Mouse (Mus musculus) heart, embryonic 13.5 days (tissue): ENCODE data around the gene Usp9x. TPM values are rescaled to one million over a fixed set of nuclear protein-coding genes. Genes with fewer than 3 reads are reported as not detected.

ENCODE experiments used
- ATAC-seq: fragments of 200-750 bp; cut with Nextera tagmentation; 2 replicates; pipeline ENCODE4 v1.8.0; 2017; ENCODE audit warnings: moderate TSS enrichment; ENCODE audit not compliant: insufficient number of reproducible peaks, low FRiP score, low TSS enrichment; ENCODE audit errors: extremely low read depth
- H3K27ac ChIP-seq: fragments of 300-500 bp; sonication (generic); replicated peaks from 2 replicates; pipeline ENCODE4 v1.5.1; 2015; ENCODE audit warnings: moderate library complexity, mild to moderate bottlenecking, inconsistent platforms
- H3K27me3 ChIP-seq: fragments of 300-500 bp; sonication (generic); replicated peaks from 2 replicates; pipeline ENCODE4 v1.6.1; 2015; ENCODE audit warnings: mild to moderate bottlenecking, inconsistent platforms
- H3K36me3 ChIP-seq: fragments of 300-500 bp; sonication (generic); 2 replicates; pipeline ENCODE4 v1.6.1; 2015; ENCODE audit warnings: mild to moderate bottlenecking, inconsistent platforms
- H3K4me1 ChIP-seq: fragments of 300-500 bp; sonication (generic); 2 replicates; pipeline ENCODE4 v1.6.1; 2015; ENCODE audit warnings: inconsistent platforms
- H3K4me2 ChIP-seq: fragments of 300-500 bp; sonication (generic); 2 replicates; pipeline ENCODE4 v1.6.1; 2015; ENCODE audit warnings: inconsistent platforms, mild to moderate bottlenecking, moderate library complexity
- H3K4me3 ChIP-seq: fragments of 300-500 bp; sonication (generic); 2 replicates; pipeline ENCODE4 v1.5.1; 2015; ENCODE audit warnings: moderate library complexity, mild to moderate bottlenecking, inconsistent platforms
- H3K9ac ChIP-seq: fragments of 300-500 bp; sonication (generic); 2 replicates; pipeline ENCODE4 v1.6.1; 2015; ENCODE audit warnings: inconsistent platforms, mild to moderate bottlenecking, moderate library complexity
- H3K9me3 ChIP-seq: fragments of 300-500 bp; sonication (generic); 2 replicates; pipeline ENCODE4 v1.6.1; 2016; ENCODE audit warnings: inconsistent platforms
- WGBS: fragments of 180-500 bp; shearing (Covaris S2); methylation state at CpG from one replicate; pipeline ENCODE4 v1.1.7; 2015; ENCODE audit warnings: mixed read lengths; 5-methylcytosine and 5-hydroxymethylcytosine counted together
- polyA plus RNA-seq: library from polyadenylated mRNA; unstranded; fragments of >200 nt; fragmentation: Nextera tagmentation; extraction: Ambion mirVana; gene quantifications from 2 replicates; pipeline ENCODE4 v1.2.1, GENCODE M21; 2015

Usp9x gene
- polyA plus RNA-seq, 1 experiment from 2014 or later, result 18.6 TPM

DNA sequence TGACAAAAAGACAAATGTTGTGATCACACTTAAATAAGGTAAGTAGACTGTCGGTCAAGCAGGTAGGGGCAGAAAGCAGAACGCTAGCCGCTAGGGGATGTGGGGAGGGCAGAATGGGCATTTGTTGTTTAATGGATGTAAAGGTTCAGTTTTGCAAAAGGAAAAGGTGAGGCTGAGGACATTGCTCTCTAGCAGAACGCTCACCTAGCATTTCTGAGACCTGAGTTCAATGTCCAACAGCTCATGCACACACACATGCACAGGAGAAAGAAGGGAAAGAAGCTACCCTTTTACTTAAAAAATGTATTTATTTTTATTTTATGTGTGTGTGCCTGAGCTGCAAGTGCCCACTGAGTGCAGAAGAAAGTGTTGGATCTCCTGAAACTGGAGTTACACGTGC lies 26.6 kb upstream of the Usp9x start:
- no peak overlapping the region for H3K27ac ChIP-seq
- no peaks in the 10 kb centered on the region for H3K9me3 ChIP-seq
- H3K4me3 ChIP-seq, result no peak overlapping the region
- no peak overlapping the region for H3K4me2 ChIP-seq
- no peak overlapping the region for H3K9ac ChIP-seq
- 72% methylated on average over 5 of the region's 5 CpGs for WGBS
- peaks cover 30% of the 10 kb centered on the region for H3K27me3 ChIP-seq
- ATAC-seq, result no peak
- H3K36me3 ChIP-seq, result no peaks in the 10 kb centered on the region
- no peaks in the 10 kb centered on the region for H3K4me1 ChIP-seq

DNA sequence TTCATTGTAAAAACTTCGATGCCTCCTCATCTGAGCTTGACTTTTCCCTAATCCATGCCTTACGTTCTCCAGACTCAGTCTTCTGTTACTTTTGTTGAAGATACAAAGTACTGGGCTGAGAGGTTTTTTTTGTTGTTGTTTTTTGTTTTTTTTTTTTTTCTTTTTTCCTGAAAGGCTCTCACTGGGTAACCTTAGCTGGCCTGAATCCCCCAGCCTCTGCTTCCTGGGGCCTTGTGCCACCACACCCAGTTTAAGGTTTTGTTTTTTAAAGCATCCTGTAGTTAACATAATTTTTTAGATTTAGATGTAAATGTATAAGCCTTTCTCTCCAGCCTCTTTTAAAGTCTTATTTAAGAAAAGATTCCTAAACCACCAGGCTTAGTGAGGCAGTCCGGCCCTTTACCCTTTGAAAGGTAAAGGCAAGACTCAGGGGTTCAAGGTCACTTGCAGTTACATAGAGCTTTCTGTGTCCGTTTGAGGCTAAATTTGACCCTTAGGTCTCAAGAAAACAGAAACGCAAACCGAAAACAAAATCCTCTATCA lies 24.3 kb upstream of the Usp9x start:
- Histone ChIP-seq H3K27ac (no peak overlapping the region), H3K4me3 (no peak overlapping the region), H3K36me3 (no peaks in the 10 kb centered on the region), H3K9me3 (no peaks in the 10 kb centered on the region), H3K9ac (no peak overlapping the region), H3K4me2 (peak overlapping the region; percentile 64), H3K4me1 (no peaks in the 10 kb centered on the region), H3K27me3 (peaks cover 31% of the 10 kb centered on the region)
- WGBS, result 38% methylated on average over 6 of the region's 6 CpGs
- no peak for ATAC-seq

DNA sequence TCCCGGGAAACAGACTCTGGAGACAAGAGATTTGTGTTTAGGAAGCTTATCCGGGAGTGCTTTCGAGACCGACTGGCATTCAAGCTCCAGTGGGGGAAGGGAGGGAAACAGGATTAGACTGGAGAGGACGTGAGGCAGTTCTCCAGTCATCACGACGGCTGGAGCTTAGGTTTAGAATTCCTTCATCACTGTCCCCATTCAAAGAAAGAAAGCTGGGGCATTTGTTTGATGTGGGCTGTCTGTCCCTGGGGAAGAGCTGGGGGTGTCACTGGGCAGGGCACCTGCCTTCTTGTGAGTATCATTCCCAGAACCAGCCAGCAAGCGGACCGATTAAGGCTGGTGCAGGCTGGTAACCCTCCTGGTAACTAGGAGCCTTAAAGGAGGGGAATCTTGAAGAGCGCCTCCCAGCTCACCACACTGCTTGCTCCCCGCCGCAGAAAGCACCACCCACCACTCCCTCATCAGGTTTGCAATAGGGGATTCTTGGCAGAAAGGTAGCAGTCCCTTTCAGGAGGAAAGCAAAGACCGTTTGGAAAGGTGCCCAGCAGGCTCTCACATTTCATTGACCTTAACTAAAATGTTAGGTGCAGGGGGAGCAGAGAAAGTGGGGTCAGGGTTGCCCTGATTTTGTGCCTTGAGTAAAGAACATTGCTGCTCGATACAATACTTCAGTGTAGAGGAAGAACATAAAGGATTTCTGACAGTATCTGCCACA lies 23.5 kb upstream of the Usp9x start:
- peak overlapping the region; percentile 63 for H3K27ac ChIP-seq

DNA sequence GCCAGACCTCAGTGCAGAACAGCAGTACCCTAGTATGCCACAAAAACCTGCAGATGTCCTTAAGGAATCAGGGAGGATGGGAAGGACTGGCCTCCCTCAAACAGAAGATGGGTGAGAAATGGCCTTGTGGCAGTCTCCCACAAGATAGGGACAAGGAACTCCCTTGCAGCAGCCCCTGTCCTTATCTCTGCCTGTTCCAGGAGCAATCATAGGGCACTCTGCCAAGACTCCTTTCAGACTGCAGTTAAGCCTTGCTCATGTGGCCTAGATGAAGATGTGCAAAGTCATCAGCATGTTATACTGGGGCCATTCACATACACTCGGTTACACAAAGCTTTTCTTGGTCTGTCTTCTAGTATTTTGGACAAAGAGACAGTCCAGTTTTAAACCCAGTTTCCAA lies 16.7 kb upstream of the Usp9x start:
- Histone ChIP-seq H3K4me3 (no peak overlapping the region), H3K27ac (no peak overlapping the region), H3K36me3 (no peaks in the 10 kb centered on the region), H3K4me2 (no peak overlapping the region), H3K9me3 (no peaks in the 10 kb centered on the region), H3K4me1 (peaks cover 9% of the 10 kb centered on the region), H3K9ac (no peak overlapping the region), H3K27me3 (peaks cover 37% of the 10 kb centered on the region)
- 0 out of 2 replicates have a peak, but pooled peaks have one; percentile 46 for ATAC-seq
- 28% methylated on average over 1 of the region's 1 CpGs for WGBS

More for the DNA sequence above, 23.5 kb upstream of the Usp9x start:
- no peaks in the 10 kb centered on the region for H3K9me3 ChIP-seq
- H3K4me1 ChIP-seq, result no peaks in the 10 kb centered on the region
- no peaks in the 10 kb centered on the region for H3K36me3 ChIP-seq
- peak overlapping the region; percentile 32 for H3K4me3 ChIP-seq
- H3K27me3 ChIP-seq, result peaks cover 28% of the 10 kb centered on the region
- peak overlapping the region; percentile 64 for H3K4me2 ChIP-seq
- no peak for ATAC-seq
- H3K9ac ChIP-seq, result peak overlapping the region; percentile 72
- WGBS, result 11% methylated on average over 14 of the region's 14 CpGs

DNA sequence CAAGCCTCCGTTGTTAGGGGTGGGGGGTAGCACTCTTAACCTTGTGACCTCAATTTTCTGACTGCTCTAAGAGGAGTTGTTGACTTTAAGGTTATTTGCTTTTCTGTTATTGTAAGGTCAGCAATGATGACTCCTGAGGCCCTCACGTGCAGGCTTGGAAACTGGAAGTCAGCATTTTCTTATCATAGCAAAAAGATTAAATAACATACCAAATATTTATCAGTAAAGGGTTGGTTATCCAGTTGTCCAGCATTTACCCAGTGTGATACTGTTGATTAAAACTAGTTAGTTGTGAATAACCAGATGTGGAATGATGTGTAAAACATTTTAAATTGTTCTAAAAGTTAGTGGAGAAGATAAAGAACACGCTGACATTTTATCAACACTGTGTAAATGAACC lies 9.3 kb upstream of the Usp9x start:
- Histone ChIP-seq H3K9me3 (no peaks in the 10 kb centered on the region), H3K4me1 (no peaks in the 10 kb centered on the region), H3K4me3 (no peak overlapping the region), H3K27ac (no peak overlapping the region), H3K4me2 (no peak overlapping the region), H3K9ac (no peak overlapping the region), H3K36me3 (no peaks in the 10 kb centered on the region), H3K27me3 (peaks cover 8% of the 10 kb centered on the region; the same call in 1 of the 2 replicates)
- 42% methylated on average over 3 of the region's 3 CpGs for WGBS
- ATAC-seq, result no peak

DNA sequence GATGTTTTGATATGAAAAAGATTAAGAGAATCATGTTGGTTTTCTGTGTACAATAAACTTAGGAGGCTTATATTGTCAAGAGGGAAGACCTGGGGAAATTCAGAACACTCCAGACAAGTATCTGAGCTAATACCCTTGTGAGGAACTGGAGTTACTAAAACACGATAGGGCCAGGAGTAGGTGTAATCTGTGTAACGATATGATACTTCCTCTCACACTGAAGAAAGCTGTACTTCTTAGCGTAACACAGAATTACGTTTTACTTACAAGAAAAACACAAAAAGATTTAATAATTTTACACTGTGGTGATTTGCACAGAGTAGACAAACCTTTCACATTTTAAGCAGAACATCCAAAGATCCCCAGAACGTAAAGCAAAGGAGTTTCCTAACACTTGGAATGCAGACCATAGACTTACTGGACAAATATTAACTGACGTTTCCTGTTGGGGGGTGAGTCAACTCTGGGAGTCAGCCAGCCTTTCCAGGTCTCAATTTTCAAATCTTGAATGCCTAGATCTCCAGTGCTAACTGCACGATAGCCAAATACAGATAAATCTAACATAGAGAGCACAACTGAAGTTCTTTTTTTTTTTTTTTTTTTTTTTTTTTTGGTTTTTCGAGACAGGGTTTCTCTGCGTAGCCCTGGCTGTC lies 6.9 kb upstream of the Usp9x start:
- H3K36me3 ChIP-seq, result no peaks in the 10 kb centered on the region
- 71% methylated on average over 7 of the region's 9 CpGs for WGBS
- no peaks in the 10 kb centered on the region for H3K4me1 ChIP-seq
- ATAC-seq, result no peak
- no peaks in the 10 kb centered on the region for H3K9me3 ChIP-seq
- 0 out of 2 replicates have a peak, but pooled peaks cover 3% of the 10 kb centered on the region for H3K27me3 ChIP-seq
- H3K27ac ChIP-seq, result no peak overlapping the region
- no peak overlapping the region for H3K4me3 ChIP-seq
- H3K4me2 ChIP-seq, result no peak overlapping the region
- no peak overlapping the region for H3K9ac ChIP-seq

DNA sequence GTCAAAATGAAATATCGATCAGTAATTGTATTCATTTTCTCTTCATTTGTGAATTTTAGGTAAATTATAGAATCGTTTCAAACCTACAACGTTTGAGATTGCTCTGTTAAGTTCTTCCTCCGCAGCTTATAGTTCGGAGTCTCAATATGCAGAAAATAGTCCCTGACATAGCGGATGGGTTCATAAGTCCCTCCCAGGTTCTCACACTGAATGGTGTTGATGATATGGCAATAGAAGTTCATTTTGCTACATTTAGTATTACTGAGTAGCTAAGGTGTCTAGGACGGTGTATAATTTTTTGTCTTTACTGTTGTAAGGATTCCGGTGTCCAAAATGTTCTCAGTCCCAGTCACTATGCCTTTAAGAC lies 1.1 kb upstream of the Usp9x start:
- H3K9ac ChIP-seq, result peak overlapping the region; percentile 84
- H3K4me2 ChIP-seq, result peak overlapping the region; percentile 63
- H3K4me3 ChIP-seq, result peak overlapping the region; percentile 78
- peak overlapping the region; percentile 96 for H3K27ac ChIP-seq
- 28% methylated on average over 8 of the region's 8 CpGs for WGBS
- H3K36me3 ChIP-seq, result no peaks in the 10 kb centered on the region
- ATAC-seq, result no peak
- H3K27me3 ChIP-seq, result peaks cover 22% of the 10 kb centered on the region
- no peaks in the 10 kb centered on the region for H3K9me3 ChIP-seq
- no peaks in the 10 kb centered on the region for H3K4me1 ChIP-seq

DNA sequence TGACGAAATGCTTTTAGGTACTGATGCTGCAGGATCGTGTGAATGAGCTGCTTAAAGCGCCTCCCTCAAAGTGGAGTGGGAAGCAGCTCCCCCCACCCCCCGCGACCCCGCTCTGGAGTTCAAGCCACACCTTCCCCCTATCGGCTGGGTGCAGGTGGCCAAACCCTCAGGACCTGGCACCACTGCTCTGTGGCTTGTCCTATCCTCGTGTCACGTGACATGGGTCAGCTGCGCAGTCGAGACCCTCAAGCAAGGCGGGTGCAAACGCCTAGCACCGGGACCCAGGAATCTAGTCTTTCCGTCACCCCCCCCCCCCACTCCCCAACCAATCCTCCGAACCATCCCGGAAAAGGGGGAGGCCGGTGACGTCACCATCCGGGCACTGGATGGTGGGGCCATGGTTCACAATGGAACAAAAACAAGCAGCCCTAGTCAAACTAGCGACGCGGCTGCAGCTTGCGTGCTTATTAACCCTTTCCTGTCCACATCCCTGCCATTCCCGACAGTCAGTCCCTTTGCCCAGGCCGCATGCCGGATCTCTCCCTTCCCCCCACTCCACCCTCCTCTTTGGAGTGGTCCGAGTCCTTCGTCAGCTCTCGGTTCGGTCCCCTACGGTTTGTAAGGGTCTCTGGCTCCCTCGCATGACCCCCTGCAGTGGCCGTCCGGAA lies 591 bp upstream of the Usp9x start:
- ATAC-seq, result peak; percentile 53
- 10% methylated on average over 35 of the region's 35 CpGs for WGBS

DNA sequence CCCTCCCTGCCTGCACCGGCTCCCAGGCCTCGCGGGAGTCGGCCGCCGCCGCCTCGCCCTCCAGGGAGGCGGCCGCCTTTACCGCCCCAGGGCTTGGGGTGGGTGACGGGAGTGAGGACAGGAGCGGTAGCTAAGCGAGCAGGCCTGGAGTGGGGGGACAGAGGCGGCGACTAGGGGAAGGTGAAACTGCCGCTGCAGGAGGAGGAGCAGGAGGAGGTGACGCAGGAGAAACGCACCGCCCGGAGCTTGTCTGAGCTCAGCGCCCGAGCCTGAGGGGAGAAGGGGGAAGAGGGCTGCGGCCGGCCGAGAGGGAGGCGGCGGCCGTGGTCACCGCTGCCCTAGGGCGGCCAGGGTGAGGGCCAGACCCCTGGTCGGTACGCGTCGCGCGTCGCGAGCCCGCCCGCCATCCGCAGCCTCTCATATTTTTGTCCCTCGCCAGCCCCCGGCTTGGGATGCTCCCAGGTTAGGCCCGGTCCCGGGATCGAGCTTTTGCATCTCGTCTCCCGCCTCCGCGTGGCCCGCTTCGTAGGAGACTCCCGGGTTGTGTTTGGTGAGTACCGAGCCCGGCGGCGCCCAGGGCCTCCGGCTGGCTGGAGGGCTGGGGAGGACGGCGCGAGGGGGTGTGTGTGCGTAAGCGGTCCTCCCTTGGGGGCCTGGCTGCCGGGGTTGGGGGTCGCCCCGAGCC lies 620 bp downstream of the Usp9x start:
- Histone ChIP-seq H3K36me3 (no peaks in the 10 kb centered on the region), H3K27me3 (peaks cover 22% of the 10 kb centered on the region), H3K4me2 (peak overlapping the region; percentile 70), H3K27ac (peak overlapping the region; percentile 96), H3K9me3 (no peaks in the 10 kb centered on the region), H3K4me1 (no peaks in the 10 kb centered on the region), H3K9ac (peak overlapping the region; percentile 95), H3K4me3 (peak overlapping the region; percentile 78)
- ATAC-seq, result peak; percentile 38; the same call in 1 of the 2 replicates
- 12% methylated on average over 41 of the region's 67 CpGs for WGBS

More for the DNA sequence above, 591 bp upstream of the Usp9x start:
- Histone ChIP-seq H3K9me3 (no peaks in the 10 kb centered on the region), H3K27ac (peak overlapping the region; percentile 96), H3K4me3 (peak overlapping the region; percentile 78), H3K4me2 (peak overlapping the region; percentile 63), H3K9ac (peak overlapping the region; percentile 84), H3K4me1 (no peaks in the 10 kb centered on the region), H3K27me3 (peaks cover 22% of the 10 kb centered on the region), H3K36me3 (no peaks in the 10 kb centered on the region)

DNA sequence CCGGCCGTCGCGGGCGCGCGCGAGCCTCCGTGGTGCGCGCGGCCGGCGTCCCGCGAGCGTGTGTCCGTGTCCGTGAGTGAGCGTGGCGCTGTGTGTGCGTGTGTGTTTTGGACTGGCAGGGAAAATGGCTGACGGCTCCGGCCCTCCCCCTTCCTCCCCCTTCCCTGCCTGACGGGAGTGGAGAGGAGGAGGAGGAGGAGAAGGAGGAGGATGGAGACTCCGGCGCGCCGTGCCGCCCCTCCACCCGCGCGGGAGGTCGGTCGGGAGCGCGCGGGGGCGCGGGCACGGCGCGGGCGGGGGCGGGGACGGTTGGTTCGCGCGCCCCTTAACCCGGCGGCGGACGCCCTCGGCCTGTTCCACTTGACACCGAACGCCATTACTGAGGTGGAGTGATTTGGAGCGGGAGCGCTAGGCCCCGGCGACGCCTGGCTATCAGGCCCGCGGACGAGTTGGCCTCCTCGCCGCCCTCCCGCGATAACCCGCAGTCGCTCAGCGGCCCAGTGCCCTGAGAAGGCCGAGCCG lies 1.2 kb downstream of the Usp9x start:
- WGBS, result 9% methylated on average over 42 of the region's 73 CpGs
- H3K9me3 ChIP-seq, result no peaks in the 10 kb centered on the region

More for the DNA sequence above, 1.2 kb downstream of the Usp9x start:
- Histone ChIP-seq H3K4me1 (no peaks in the 10 kb centered on the region), H3K27me3 (peaks cover 22% of the 10 kb centered on the region), H3K4me2 (peak overlapping the region; percentile 70), H3K27ac (peak overlapping the region; percentile 96), H3K4me3 (peak overlapping the region; percentile 78), H3K9ac (peak overlapping the region; percentile 95), H3K36me3 (0 out of 2 replicates have a peak, but pooled peaks cover under 1% of the 10 kb centered on the region)
- ATAC-seq, result peak; percentile 30; the same call in 1 of the 2 replicates
